Mouse (Mus musculus): ENCODE results near the gene Smyd4.

DNA sequence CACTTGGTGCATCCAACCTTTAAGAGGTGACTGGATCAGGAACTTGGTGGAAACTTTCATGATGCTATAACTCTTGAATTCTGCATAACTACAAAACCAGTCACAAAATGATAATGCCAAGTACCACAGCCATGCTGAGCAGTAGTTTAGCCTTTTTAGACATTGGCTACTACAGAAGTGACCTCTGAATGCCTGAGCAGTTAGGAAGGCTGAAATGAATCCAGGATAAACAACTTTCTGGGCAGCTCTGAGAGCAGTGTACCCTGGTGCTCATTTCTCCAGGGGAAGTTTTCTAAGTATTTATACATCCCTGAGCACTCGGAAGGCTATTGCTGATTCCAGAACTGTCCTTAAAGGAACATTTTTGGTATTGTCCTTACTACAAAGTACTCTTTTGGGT is 7.2 kb downstream of the Smyd4 start:
- TF ChIP-seq POLR2A (IDR thresholded peaks at IDR 0.05; ENCODE audit: extremely low read depth, insufficient read depth, low read length) (no peak), CTCF (IDR thresholded peaks at IDR 0.05; ENCODE audit: extremely low read depth, insufficient read depth, low read length) (no peak)

All from cortical plate, adult 2 months (tissue).